Mouse (Mus musculus): Measurements from ENCODE around the gene Klf3.

DNA sequence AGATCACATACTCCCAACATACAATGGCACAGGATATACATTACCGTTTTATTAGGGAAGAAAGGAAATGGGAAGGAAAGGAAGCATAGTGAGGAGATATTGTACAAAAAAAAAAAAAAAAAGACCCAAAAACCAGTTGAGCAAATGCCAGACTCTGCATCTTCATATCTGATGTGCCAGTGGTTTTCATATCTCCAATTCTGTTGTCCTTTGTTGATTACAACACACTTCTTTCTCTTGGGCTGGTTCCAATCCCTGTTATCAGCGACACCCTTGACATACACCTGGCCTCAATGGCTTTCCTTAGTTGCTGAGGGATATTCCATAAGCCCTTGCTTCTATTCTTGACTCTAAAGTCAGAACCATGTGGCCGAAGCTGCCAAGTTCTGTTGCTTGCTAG lies 41.4 kb downstream of the Klf3 start:
- no peak for TF ChIP-seq CTCF (IDR thresholded peaks at IDR 0.05; ENCODE audit: low read depth)
- TF ChIP-seq EP300 (IDR thresholded peaks at IDR 0.05; ENCODE audit: low read depth) = no peak

Data from liver, embryonic 14.5 days (tissue).